Mouse (Mus musculus) liver, adult (tissue): ENCODE measurements around the gene Tnp2.

ENCODE experiments used
- GATA4 ChIP-seq: IDR thresholded peaks from 2 replicates; pipeline ENCODE4 v1.6.1; 2014; ENCODE audit warnings: mild to moderate bottlenecking, low read length; ENCODE audit not compliant: insufficient replicate concordance

Gene Tnp2

GRCm38 (mm10) chr16:10761182-10761581, 27.3 kb downstream of the Tnp2 start:
- no peak for TF ChIP-seq GATA4

GRCm38 (mm10) chr16:10756168-10756567, 32.3 kb downstream of the Tnp2 start:
- TF ChIP-seq GATA4 = no peak

- no peak for TF ChIP-seq GATA4
Measured at GRCm38 (mm10) chr16:10754521-10755296, 33.8 kb downstream of the Tnp2 start.

GRCm38 (mm10) chr16:10749824-10750223, 38.6 kb downstream of the Tnp2 start:
- TF ChIP-seq GATA4 = no peak

- TF ChIP-seq GATA4 = no peak
Measured at GRCm38 (mm10) chr16:10749226-10749625, 39.2 kb downstream of the Tnp2 start.

GRCm38 (mm10) chr16:10741082-10741481, 47.4 kb downstream of the Tnp2 start:
- no peak for TF ChIP-seq GATA4

GRCm38 (mm10) chr16:10739854-10740398, 48.5 kb downstream of the Tnp2 start:
- no peak for TF ChIP-seq GATA4

GRCm38 (mm10) chr16:10738866-10739265, 49.6 kb downstream of the Tnp2 start:
- no peak for TF ChIP-seq GATA4
